Mouse (Mus musculus): ENCODE results near the gene Fbxl2. TPM values are rescaled to one million over a fixed set of nuclear protein-coding genes. Genes with fewer than 3 reads are reported as not detected.

Gene Fbxl2
- polyA plus RNA-seq, 1 experiment from 2014 or later: 1.8 TPM

DNA sequence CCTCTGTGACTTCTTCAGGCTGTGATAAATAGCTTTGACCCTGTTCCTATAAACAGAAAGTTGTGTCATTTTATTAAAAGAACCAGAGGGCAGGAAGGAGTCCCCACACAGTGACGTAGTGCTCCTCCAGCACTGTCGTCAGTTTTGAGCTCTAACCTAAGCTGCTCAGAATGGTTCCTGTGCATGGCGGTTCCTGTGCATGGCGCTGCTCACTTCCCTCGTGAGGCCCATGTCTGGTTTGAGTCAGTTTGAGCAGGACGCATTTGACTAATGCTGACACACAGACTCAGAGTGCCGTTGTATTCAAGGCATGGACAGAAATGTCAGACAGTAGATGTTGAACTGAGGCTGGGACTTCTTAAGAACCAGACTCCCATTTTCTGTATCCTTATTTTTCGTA is 74.4 kb downstream of the Fbxl2 start:
- Histone ChIP-seq H3K27ac (ENCODE audit: low read length) (no peak overlapping the region), H3K4me1 (ENCODE audit: control insufficient read depth, insufficient read depth, low read length) (no peaks in the 10 kb centered on the region), H3K4me3 (ENCODE audit: low read length) (no peak overlapping the region), H3K4me2 (ENCODE audit: low read depth, low read length) (no peak overlapping the region), H3K27me3 (ENCODE audit: control insufficient read depth, insufficient read depth, low read length) (no peaks in the 10 kb centered on the region), H3K36me3 (ENCODE audit: control insufficient read depth, insufficient read depth) (peaks cover 62% of the 10 kb centered on the region), H3K9ac (ENCODE audit: low read length) (no peak overlapping the region), H3K9me3 (replicated peaks; ENCODE audit: control insufficient read depth, low read length) (no peaks in the 10 kb centered on the region)
- 68% methylated on average over 8 of the region's 8 CpGs for WGBS
- no peak for ATAC-seq (replicated peaks; ENCODE audit: extremely low read depth, insufficient read depth, low FRiP score)

DNA sequence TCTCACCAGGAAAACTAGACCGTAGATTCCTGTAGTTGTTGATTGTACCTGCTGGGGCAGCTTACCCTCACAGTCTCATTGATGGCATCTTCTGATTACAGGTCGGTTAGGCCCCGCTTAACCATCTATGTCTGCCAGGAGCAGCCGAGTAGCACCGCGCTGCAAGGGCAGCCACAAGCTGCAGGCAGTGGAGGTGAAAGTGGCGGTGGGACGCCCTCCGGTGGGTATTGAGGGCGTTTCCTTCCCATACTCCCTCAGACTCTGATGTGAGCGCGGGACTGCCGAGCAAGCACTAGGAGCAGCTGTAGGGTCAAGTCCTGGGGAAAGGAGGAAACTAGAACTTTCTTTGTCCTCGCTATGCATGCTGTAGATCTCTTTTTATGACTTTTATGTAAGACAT is 76.0 kb downstream of the Fbxl2 start:
- Histone ChIP-seq H3K9ac (ENCODE audit: low read length) (no peak overlapping the region), H3K27me3 (ENCODE audit: control insufficient read depth, insufficient read depth, low read length) (no peaks in the 10 kb centered on the region), H3K27ac (ENCODE audit: low read length) (no peak overlapping the region), H3K36me3 (ENCODE audit: control insufficient read depth, insufficient read depth) (peaks cover 57% of the 10 kb centered on the region), H3K9me3 (replicated peaks; ENCODE audit: control insufficient read depth, low read length) (no peaks in the 10 kb centered on the region), H3K4me2 (ENCODE audit: low read depth, low read length) (no peak overlapping the region), H3K4me3 (ENCODE audit: low read length) (no peak overlapping the region), H3K4me1 (ENCODE audit: control insufficient read depth, insufficient read depth, low read length) (no peaks in the 10 kb centered on the region)
- WGBS: 91% methylated on average over 14 of the region's 14 CpGs
- no peak for ATAC-seq (replicated peaks; ENCODE audit: extremely low read depth, insufficient read depth, low FRiP score)

DNA sequence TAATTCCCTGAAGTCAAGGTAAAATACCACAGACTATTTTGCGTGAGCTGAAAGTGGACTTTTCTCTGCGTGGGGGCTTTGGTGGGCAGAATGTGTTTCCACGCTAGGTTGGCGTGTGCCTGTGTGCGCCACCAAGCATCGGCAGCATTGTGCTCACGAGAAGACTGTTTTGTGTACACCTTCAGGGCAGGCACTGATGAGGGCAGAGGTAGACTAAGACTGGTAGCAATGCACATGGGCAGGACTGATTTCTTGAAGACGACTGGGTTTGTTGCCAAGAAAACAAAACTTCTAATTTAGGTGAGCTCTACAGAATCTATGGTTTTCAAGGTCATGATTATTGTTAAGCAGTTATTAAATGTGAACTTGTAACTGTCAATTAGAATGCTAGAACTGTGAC is 76.6 kb downstream of the Fbxl2 start:
- H3K4me2 ChIP-seq (ENCODE audit: low read depth, low read length): no peak overlapping the region
- 96% methylated on average over 8 of the region's 8 CpGs for WGBS

DNA sequence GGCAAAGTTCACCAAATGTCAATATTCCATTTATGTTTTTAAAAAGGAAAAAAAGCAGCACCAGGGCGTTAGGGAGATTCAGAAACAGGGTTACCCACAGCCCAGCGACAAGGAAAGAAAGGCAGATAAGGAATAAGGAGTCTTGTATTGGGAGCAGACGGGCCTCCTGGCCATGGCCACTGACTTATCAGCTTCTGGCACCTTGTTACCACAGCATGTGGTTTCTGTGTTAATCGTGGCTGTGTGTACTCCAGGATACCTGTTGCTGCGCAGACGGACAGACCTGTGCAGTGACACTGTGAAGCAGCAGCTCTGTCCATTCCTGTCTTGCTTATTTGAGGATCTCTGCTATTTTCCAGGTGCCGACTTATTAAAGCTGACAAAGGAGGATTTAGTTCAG is 77.0 kb downstream of the Fbxl2 start:
- H3K27ac ChIP-seq (ENCODE audit: low read length): no peak overlapping the region
- H3K4me1 ChIP-seq (ENCODE audit: control insufficient read depth, insufficient read depth, low read length): no peaks in the 10 kb centered on the region
- no peak overlapping the region for H3K9ac ChIP-seq (ENCODE audit: low read length)
- no peaks in the 10 kb centered on the region for H3K27me3 ChIP-seq (ENCODE audit: control insufficient read depth, insufficient read depth, low read length)
- peaks cover 59% of the 10 kb centered on the region for H3K36me3 ChIP-seq (ENCODE audit: control insufficient read depth, insufficient read depth)
- no peaks in the 10 kb centered on the region for H3K9me3 ChIP-seq (replicated peaks; ENCODE audit: control insufficient read depth, low read length)
- ATAC-seq (replicated peaks; ENCODE audit: extremely low read depth, insufficient read depth, low FRiP score): no peak
- H3K4me3 ChIP-seq (ENCODE audit: low read length): no peak overlapping the region
- WGBS: 76% methylated on average over 7 of the region's 7 CpGs
- no peak overlapping the region for H3K4me2 ChIP-seq (ENCODE audit: low read depth, low read length)

More for the DNA sequence above, 76.6 kb downstream of the Fbxl2 start:
- no peak for ATAC-seq (replicated peaks; ENCODE audit: extremely low read depth, insufficient read depth, low FRiP score)
- no peaks in the 10 kb centered on the region for H3K4me1 ChIP-seq (ENCODE audit: control insufficient read depth, insufficient read depth, low read length)
- no peaks in the 10 kb centered on the region for H3K9me3 ChIP-seq (replicated peaks; ENCODE audit: control insufficient read depth, low read length)
- H3K4me3 ChIP-seq (ENCODE audit: low read length): no peak overlapping the region
- H3K36me3 ChIP-seq (ENCODE audit: control insufficient read depth, insufficient read depth): peaks cover 58% of the 10 kb centered on the region
- no peaks in the 10 kb centered on the region for H3K27me3 ChIP-seq (ENCODE audit: control insufficient read depth, insufficient read depth, low read length)
- no peak overlapping the region for H3K27ac ChIP-seq (ENCODE audit: low read length)
- no peak overlapping the region for H3K9ac ChIP-seq (ENCODE audit: low read length)

DNA sequence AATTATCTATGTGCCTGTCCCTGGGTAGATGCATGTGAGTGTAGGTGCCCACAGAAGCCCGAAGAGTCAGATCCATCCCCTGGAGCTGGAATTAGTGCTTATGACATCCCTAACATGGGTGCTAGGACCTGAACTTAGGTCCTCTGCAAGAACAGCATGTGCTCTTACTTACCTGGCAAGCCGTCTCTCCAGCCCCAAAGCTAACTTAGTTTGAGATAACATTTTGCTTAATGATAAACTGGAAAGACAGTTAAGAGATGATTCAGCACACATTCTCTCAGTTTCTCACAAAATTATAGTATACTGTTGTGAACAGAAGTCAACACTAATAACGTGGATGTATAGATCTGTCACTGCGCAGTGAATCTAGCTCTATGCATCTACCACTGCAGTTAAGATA is 79.2 kb downstream of the Fbxl2 start:
- H3K4me3 ChIP-seq (ENCODE audit: low read length): no peak overlapping the region

DNA sequence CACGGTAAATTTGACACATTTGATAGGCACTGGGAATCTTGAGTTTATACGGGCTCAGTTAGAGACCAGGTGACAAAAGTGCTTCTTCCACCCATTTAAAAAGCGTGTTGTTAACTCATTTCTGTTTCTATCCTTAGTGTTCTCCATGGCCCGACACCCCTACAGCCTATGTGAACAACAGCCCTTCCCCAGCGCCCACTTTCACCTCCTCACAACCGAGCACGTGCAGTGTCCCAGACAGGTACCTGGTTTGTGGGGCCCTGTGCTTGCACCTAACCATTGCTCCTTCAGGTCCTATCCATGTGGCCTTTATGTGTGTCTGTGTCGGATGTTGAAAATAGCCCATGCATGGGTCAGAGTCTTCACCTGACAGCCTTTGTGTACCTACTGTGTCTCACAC is 81.6 kb downstream of the Fbxl2 start:
- H3K27me3 ChIP-seq (ENCODE audit: control insufficient read depth, insufficient read depth, low read length): no peaks in the 10 kb centered on the region
- WGBS: 92% methylated on average over 8 of the region's 8 CpGs

More for the DNA sequence above, 79.2 kb downstream of the Fbxl2 start:
- no peaks in the 10 kb centered on the region for H3K4me1 ChIP-seq (ENCODE audit: control insufficient read depth, insufficient read depth, low read length)
- peaks cover 64% of the 10 kb centered on the region for H3K36me3 ChIP-seq (ENCODE audit: control insufficient read depth, insufficient read depth)
- no peaks in the 10 kb centered on the region for H3K27me3 ChIP-seq (ENCODE audit: control insufficient read depth, insufficient read depth, low read length)
- 92% methylated on average over 4 of the region's 4 CpGs for WGBS
- H3K27ac ChIP-seq (ENCODE audit: low read length): no peak overlapping the region
- no peak overlapping the region for H3K4me2 ChIP-seq (ENCODE audit: low read depth, low read length)
- no peak for ATAC-seq (replicated peaks; ENCODE audit: extremely low read depth, insufficient read depth, low FRiP score)
- H3K9ac ChIP-seq (ENCODE audit: low read length): no peak overlapping the region
- no peaks in the 10 kb centered on the region; the same call in 1 of the 2 replicates for H3K9me3 ChIP-seq (replicated peaks; ENCODE audit: control insufficient read depth, low read length)

DNA sequence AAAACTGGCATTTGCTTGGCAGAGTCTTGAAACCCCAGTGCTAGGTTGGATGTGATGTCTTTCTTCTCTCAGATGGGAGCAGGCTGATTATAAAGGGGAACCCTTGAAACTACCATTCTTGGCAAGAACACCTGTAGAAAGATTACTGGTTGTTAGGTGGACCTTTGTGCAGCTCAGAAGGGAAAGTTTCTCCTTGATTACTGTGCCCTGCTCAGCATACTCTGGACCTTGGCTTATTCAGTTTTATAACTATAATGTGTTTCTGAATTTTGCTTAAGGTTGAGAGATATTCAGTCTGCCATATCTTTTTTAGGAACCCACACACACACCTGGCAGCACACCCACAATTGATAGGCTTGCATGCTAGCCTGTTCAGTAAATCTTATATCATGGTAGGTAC is 82.3 kb downstream of the Fbxl2 start:
- Histone ChIP-seq H3K9me3 (replicated peaks; ENCODE audit: control insufficient read depth, low read length) (no peaks in the 10 kb centered on the region; the same call in 1 of the 2 replicates), H3K27ac (ENCODE audit: low read length) (no peak overlapping the region), H3K9ac (ENCODE audit: low read length) (no peak overlapping the region), H3K4me1 (ENCODE audit: control insufficient read depth, insufficient read depth, low read length) (no peaks in the 10 kb centered on the region), H3K36me3 (ENCODE audit: control insufficient read depth, insufficient read depth) (peaks cover 54% of the 10 kb centered on the region), H3K4me3 (ENCODE audit: low read length) (no peak overlapping the region), H3K27me3 (ENCODE audit: control insufficient read depth, insufficient read depth, low read length) (no peaks in the 10 kb centered on the region), H3K4me2 (ENCODE audit: low read depth, low read length) (no peak overlapping the region)
- no peak for ATAC-seq (replicated peaks; ENCODE audit: extremely low read depth, insufficient read depth, low FRiP score)

More for the DNA sequence above, 81.6 kb downstream of the Fbxl2 start:
- H3K9me3 ChIP-seq (replicated peaks; ENCODE audit: control insufficient read depth, low read length): no peaks in the 10 kb centered on the region; the same call in 1 of the 2 replicates
- no peak for ATAC-seq (replicated peaks; ENCODE audit: extremely low read depth, insufficient read depth, low FRiP score)
- H3K4me3 ChIP-seq (ENCODE audit: low read length): no peak overlapping the region
- H3K36me3 ChIP-seq (ENCODE audit: control insufficient read depth, insufficient read depth): peaks cover 54% of the 10 kb centered on the region
- H3K4me2 ChIP-seq (ENCODE audit: low read depth, low read length): no peak overlapping the region
- H3K9ac ChIP-seq (ENCODE audit: low read length): no peak overlapping the region
- no peak overlapping the region for H3K27ac ChIP-seq (ENCODE audit: low read length)
- no peaks in the 10 kb centered on the region for H3K4me1 ChIP-seq (ENCODE audit: control insufficient read depth, insufficient read depth, low read length)

DNA sequence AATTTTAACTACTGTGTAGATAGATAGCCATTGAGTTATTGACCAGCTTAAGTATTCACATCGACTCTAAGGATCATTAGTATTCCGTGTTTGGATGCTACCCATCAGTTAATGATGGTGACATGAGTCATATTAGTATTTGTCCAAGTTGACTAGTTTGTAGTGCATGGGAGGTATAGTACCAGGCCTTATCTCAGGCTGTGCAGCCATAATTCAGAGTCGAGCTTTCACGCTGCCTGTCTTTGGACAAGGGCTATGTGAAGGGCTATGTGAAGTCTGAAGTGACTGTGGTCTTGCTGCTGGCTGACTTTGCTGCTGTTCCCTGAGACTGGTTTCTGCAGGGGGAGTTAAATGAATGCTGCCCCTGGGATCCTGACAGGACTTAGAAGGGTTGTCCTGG is 88.2 kb downstream of the Fbxl2 start:
- Histone ChIP-seq H3K4me3 (ENCODE audit: low read length) (no peak overlapping the region), H3K4me2 (ENCODE audit: low read depth, low read length) (no peak overlapping the region), H3K27me3 (ENCODE audit: control insufficient read depth, insufficient read depth, low read length) (no peaks in the 10 kb centered on the region), H3K9ac (ENCODE audit: low read length) (no peak overlapping the region), H3K27ac (ENCODE audit: low read length) (no peak overlapping the region), H3K36me3 (ENCODE audit: control insufficient read depth, insufficient read depth) (peaks cover 35% of the 10 kb centered on the region), H3K9me3 (replicated peaks; ENCODE audit: control insufficient read depth, low read length) (no peaks in the 10 kb centered on the region; the same call in 1 of the 2 replicates), H3K4me1 (ENCODE audit: control insufficient read depth, insufficient read depth, low read length) (no peaks in the 10 kb centered on the region)
- ATAC-seq (replicated peaks; ENCODE audit: extremely low read depth, insufficient read depth, low FRiP score): no peak
- 93% methylated on average over 4 of the region's 4 CpGs for WGBS

DNA sequence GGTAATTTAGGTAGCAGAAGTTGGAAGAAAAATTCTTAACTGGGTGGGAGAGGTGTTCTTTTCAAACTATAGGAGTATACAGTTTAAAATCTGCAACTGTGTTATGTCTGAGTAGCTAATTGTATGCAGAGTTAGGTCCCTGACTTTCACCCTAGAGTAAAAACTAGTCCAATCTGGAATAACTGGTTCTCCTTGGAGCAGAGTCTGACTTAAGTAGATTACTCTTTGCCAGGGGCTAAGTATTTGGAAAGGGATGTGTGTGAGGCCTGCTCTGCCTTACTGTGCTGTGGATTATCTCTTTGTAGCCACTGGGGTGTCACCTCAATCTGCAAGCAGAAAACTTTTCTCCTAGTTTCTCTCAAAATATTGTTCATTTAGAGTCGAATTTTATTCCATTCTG is 98.8 kb downstream of the Fbxl2 start:
- no peaks in the 10 kb centered on the region for H3K9me3 ChIP-seq (replicated peaks; ENCODE audit: control insufficient read depth, low read length)
- H3K9ac ChIP-seq (ENCODE audit: low read length): no peak overlapping the region
- H3K27ac ChIP-seq (ENCODE audit: low read length): no peak overlapping the region
- ATAC-seq (replicated peaks; ENCODE audit: extremely low read depth, insufficient read depth, low FRiP score): no peak
- no peaks in the 10 kb centered on the region for H3K27me3 ChIP-seq (ENCODE audit: control insufficient read depth, insufficient read depth, low read length)
- peaks cover 20% of the 10 kb centered on the region for H3K36me3 ChIP-seq (ENCODE audit: control insufficient read depth, insufficient read depth)
- no peak overlapping the region for H3K4me3 ChIP-seq (ENCODE audit: low read length)
- 78% methylated on average over 1 of the region's 1 CpGs for WGBS
- H3K4me1 ChIP-seq (ENCODE audit: control insufficient read depth, insufficient read depth, low read length): peaks cover 8% of the 10 kb centered on the region
- H3K4me2 ChIP-seq (ENCODE audit: low read depth, low read length): no peak overlapping the region

DNA sequence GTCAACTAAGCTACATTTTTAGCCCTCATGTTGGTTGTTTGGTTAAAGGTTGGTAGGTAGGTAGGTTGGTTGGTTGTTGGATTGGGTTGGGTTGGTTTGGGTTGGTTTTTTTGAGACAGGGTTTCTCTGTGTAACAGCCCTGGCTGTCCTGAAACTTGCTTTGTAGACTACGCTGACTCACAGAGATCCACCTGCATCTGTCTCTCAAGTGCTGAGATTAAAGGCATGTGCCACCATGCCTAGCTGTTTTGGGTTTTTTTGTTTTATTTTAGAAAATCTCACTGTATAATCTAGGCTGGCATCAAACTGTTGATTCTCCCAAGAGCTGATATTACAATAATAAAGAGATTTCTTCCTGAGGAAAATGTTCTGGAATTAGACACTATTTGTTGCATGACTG is 102.6 kb downstream of the Fbxl2 start:
- Histone ChIP-seq H3K4me3 (ENCODE audit: low read length) (no peak overlapping the region), H3K36me3 (ENCODE audit: control insufficient read depth, insufficient read depth) (peaks cover 20% of the 10 kb centered on the region), H3K9ac (ENCODE audit: low read length) (no peak overlapping the region), H3K27me3 (ENCODE audit: control insufficient read depth, insufficient read depth, low read length) (no peaks in the 10 kb centered on the region), H3K9me3 (replicated peaks; ENCODE audit: control insufficient read depth, low read length) (no peaks in the 10 kb centered on the region), H3K27ac (ENCODE audit: low read length) (no peak overlapping the region), H3K4me2 (ENCODE audit: low read depth, low read length) (no peak overlapping the region), H3K4me1 (ENCODE audit: control insufficient read depth, insufficient read depth, low read length) (peaks cover 10% of the 10 kb centered on the region)
- ATAC-seq (replicated peaks; ENCODE audit: extremely low read depth, insufficient read depth, low FRiP score): no peak
- 91% methylated on average over 1 of the region's 1 CpGs for WGBS

Measured in heart, embryonic 16.5 days (tissue).